Mouse (Mus musculus) neural tube, embryonic 11.5 days (tissue): ENCODE results near the gene RPS10-NUDT3. TPM values are rescaled to one million over a fixed set of nuclear protein-coding genes. Genes with fewer than 3 reads are reported as not detected.
A peak's percentile ranks its signal among the peaks of the same experiment; 100 is the strongest.

Experiments used
- ATAC-seq: fragments of 200-750 bp; cut with Nextera tagmentation; 2 replicates; pipeline ENCODE4 v1.8.0; 2017; ENCODE audit warnings: moderate number of reproducible peaks, mild to moderate bottlenecking, moderate TSS enrichment, moderate library complexity; ENCODE audit not compliant: insufficient read depth, low FRiP score, low TSS enrichment
- DNase-seq: peaks from one replicate; pipeline ENCODE4 v3.0.0-alpha.2; 2015; ENCODE audit warnings: low spot score
- H3K27ac ChIP-seq: fragments of 300-500 bp; sonication (generic); 2 replicates; pipeline ENCODE4 v1.5.1; 2014; ENCODE audit warnings: low read depth, mild to moderate bottlenecking, low read length
- H3K27me3 ChIP-seq: fragments of 300-500 bp; sonication (generic); 2 replicates; pipeline ENCODE4 v1.6.1; 2014; ENCODE audit warnings: mild to moderate bottlenecking, low read length, mixed read lengths; ENCODE audit not compliant: control insufficient read depth, insufficient read depth
- H3K36me3 ChIP-seq: fragments of 300-500 bp; sonication (generic); 2 replicates; pipeline ENCODE4 v1.6.1; 2014; ENCODE audit warnings: mild to moderate bottlenecking, low read length, moderate library complexity, mixed read lengths; ENCODE audit not compliant: control insufficient read depth, insufficient read depth
- H3K4me1 ChIP-seq: fragments of 300-500 bp; sonication (generic); 2 replicates; pipeline ENCODE4 v1.6.1; 2014; ENCODE audit warnings: low read length, mixed read lengths; ENCODE audit not compliant: control insufficient read depth, insufficient read depth
- H3K4me2 ChIP-seq: fragments of 300-500 bp; sonication (generic); 2 replicates; pipeline ENCODE4 v1.6.1; 2014; ENCODE audit warnings: low read depth, mild to moderate bottlenecking, moderate library complexity
- H3K4me3 ChIP-seq: fragments of 300-500 bp; sonication (generic); 2 replicates; pipeline ENCODE4 v1.5.1; 2014; ENCODE audit warnings: low read depth, low read length
- H3K9ac ChIP-seq: fragments of 300-500 bp; sonication (generic); 2 replicates; pipeline ENCODE4 v1.6.1; 2014; ENCODE audit warnings: mild to moderate bottlenecking, low read length
- H3K9me3 ChIP-seq: fragments of 300-500 bp; sonication (generic); 2 replicates; pipeline ENCODE4 v1.6.1; 2016; ENCODE audit warnings: low read length; ENCODE audit not compliant: control insufficient read depth
- WGBS: fragments of 180-500 bp; shearing (Covaris S2); extraction: QIAGEN DNeasy Blood & Tissue Kit; methylation state at CpG from one replicate; pipeline ENCODE4 v1.1.7; 2014; 5-methylcytosine and 5-hydroxymethylcytosine counted together
- polyA plus RNA-seq: library from polyadenylated mRNA; unstranded; fragments of >200 nt; fragmentation: Nextera tagmentation; extraction: Ambion mirVana; gene quantifications from 2 replicates; pipeline ENCODE4 v1.2.1, GENCODE M21; 2014

Gene RPS10-NUDT3
- polyA plus RNA-seq, result not detected in 2 replicates

DNA sequence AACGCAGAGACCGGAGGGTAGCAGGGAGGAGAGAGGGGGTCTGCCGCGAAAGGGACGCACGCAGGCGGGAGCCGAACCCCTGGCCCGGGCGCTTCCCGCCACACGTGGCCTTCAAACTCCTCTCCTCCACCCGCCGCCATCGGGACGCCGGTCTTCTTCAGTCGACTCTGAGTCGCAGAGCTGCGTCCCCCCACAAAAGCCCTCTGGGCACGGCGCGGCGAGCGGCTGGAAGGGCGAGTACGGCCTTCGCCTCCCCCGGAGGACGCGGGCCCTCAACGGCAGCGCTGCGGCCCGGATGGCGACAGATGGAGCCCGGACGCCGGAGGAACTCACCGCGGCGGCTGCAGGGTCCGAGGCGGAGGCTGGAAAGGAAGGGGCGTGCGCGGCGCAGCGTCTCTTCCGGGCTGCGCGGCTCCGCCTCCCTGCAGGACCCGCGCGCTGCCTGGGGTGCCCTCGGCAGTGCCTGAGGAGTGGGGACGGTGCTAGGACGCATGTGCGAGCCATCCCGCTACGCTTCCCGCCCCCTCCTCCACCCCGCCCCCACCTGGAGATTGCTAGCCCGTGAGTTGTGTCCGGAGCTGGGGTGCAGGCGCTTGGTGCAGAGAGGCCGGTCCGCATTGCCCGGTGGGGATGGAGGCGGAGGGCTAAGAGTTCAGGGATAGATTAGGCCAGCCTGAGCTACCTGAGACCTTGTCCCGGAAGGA lies at the start of gene RPS10-NUDT3:
Gene RPS10-NUDT3 (minus strand): TSS at position 352 of the 704 bp plus-strand sequence.
- ATAC-seq (peak; percentile 90), DNase-seq (peak; percentile 96)
- Histone ChIP-seq H3K4me2 (peak within 1 kb of the TSS; percentile 88), H3K4me1 (peaks cover 11% of the 10 kb centered on the region; the same call in 1 of the 2 replicates), H3K27ac (peak within 1 kb of the TSS; percentile 86), H3K4me3 (peak within 1 kb of the TSS; percentile 97), H3K27me3 (no peaks in the 10 kb centered on the region), H3K9me3 (no peaks in the 10 kb centered on the region), H3K9ac (peak within 1 kb of the TSS; percentile 96), H3K36me3 (peaks cover 22% of the 10 kb centered on the region)
- under 1% methylated on average over 64 of the region's 72 CpGs for WGBS

DNA sequence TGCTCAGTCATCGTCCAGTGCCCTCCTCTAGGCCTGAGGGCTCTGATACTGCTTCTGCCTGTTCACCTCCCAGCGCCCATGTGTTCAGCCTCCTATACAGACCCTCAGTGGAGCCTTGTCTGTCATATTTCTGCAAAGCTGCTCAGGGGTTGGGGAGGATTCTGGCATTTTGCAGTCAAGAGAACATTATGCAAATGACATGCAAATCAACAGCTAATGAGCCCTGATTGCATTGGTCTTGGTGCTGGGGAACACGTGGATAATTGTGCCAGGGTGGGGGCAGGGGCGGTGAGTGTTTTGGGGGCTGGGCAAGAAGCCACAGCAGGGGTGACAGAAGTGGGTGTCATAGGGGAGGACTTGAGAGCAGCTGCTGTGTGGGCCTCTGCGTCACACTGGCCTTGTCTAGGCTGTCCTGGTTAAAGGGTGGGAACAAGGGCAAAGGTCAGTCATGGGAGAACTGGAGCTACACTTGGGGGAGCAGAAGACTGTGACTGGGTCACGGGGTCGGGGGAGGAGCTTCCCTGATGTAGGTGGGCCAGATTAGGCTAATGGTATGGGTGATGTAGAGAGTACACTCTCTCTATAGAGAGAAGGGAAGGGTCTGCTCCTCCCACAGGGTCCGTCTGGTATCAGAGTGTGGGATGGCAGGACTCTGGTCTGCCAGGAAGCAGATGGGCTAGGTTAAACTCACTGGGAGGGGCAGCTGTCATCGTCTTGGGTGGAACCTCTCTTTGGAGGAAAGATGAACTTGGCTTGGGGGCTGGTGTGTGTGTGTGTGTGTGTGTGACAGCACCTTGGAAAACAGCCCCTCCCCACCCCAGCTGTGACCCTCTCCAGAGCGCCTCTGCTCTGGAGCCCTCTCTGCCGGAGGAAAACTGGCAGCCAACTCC lies 44.1 kb upstream of the RPS10-NUDT3 start:
- Histone ChIP-seq H3K36me3 (no peaks in the 10 kb centered on the region), H3K4me1 (no peaks in the 10 kb centered on the region), H3K27ac (peak overlapping the region; percentile 44; the same call in 1 of the 2 replicates), H3K4me2 (no peak overlapping the region), H3K9ac (0 out of 2 replicates have a peak overlapping the region, but pooled peaks have one; percentile 22), H3K4me3 (no peak overlapping the region), H3K9me3 (no peaks in the 10 kb centered on the region), H3K27me3 (no peaks in the 10 kb centered on the region)
- ATAC-seq, result peak; percentile 41
- 48% methylated on average over 11 of the region's 11 CpGs for WGBS
- DNase-seq, result no peak

DNA sequence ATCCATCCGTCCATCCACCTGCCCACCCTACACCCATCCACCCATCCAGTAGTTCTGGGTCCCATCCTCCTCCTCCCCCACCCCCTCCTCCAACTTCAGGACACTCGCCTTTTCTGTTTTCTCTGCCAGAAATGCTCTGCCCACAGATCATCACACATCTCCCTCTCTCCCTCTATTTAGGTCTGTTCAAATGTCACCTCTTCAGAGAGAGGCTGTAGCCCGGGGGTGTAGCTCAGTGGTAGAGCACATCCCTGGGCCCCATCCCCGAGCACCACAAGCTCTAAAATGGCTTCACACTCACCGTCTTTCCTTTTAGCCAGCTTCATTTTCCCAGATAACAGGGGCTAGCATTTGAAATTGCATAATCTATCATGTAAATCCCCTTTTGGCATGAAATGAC lies 42.7 kb upstream of the RPS10-NUDT3 start:
- DNase-seq (no peak), ATAC-seq (no peak)
- no peaks in the 10 kb centered on the region for H3K27me3 ChIP-seq
- H3K27ac ChIP-seq, result no peak overlapping the region
- 85% methylated on average over 5 of the region's 5 CpGs for WGBS
- no peaks in the 10 kb centered on the region for H3K9me3 ChIP-seq
- H3K4me2 ChIP-seq, result no peak overlapping the region
- H3K9ac ChIP-seq, result no peak overlapping the region
- no peaks in the 10 kb centered on the region for H3K36me3 ChIP-seq
- no peak overlapping the region for H3K4me3 ChIP-seq
- no peaks in the 10 kb centered on the region for H3K4me1 ChIP-seq

DNA sequence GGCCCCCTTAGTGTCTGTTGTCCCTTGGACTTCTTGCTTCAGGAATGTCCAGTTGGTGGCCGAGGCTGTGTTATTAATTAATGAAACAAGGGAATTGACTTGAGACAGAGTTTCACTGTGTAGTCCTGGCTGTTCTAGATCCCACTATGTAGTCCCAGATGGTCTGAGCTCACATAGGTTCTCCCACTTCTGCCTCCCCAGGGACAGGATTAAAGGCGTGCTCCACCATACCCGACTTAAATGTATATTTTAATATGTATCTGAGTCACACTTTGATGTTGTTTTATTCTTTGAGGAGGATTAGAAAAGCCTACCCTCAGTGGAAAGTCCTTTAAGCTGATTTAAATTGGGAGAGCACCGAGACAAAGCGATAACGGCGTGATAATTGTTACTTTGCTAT lies 41.2 kb upstream of the RPS10-NUDT3 start:
- DNase-seq (no peak), ATAC-seq (no peak)
- Histone ChIP-seq H3K36me3 (no peaks in the 10 kb centered on the region), H3K9me3 (no peaks in the 10 kb centered on the region), H3K4me2 (no peak overlapping the region), H3K9ac (no peak overlapping the region), H3K4me1 (no peaks in the 10 kb centered on the region), H3K4me3 (no peak overlapping the region), H3K27ac (no peak overlapping the region), H3K27me3 (no peaks in the 10 kb centered on the region)
- WGBS, result 82% methylated on average over 7 of the region's 7 CpGs

DNA sequence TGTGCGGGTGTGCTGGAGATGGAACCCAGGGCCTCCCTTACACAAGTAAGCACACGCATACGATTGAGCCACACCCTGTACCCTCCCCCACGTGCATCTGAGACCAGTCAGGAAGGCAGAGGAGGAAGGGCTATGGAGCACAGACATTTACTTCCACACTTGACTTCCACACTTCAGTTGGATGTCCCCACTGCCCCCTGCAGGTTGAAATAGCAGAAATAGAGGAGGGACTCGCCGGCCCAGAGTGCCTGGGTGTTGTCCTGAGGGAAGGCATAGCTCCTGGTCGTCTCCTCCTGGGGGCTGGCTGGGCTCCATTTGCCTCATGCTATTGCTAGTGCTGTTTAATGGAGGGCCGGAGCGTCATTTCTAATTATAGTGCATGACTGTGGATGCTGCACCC lies 40.4 kb upstream of the RPS10-NUDT3 start:
- no peak for ATAC-seq
- Histone ChIP-seq H3K36me3 (no peaks in the 10 kb centered on the region), H3K27ac (no peak overlapping the region), H3K9ac (no peak overlapping the region), H3K4me2 (no peak overlapping the region), H3K27me3 (no peaks in the 10 kb centered on the region), H3K9me3 (no peaks in the 10 kb centered on the region), H3K4me1 (no peaks in the 10 kb centered on the region), H3K4me3 (no peak overlapping the region)
- 66% methylated on average over 9 of the region's 9 CpGs for WGBS
- no peak for DNase-seq

DNA sequence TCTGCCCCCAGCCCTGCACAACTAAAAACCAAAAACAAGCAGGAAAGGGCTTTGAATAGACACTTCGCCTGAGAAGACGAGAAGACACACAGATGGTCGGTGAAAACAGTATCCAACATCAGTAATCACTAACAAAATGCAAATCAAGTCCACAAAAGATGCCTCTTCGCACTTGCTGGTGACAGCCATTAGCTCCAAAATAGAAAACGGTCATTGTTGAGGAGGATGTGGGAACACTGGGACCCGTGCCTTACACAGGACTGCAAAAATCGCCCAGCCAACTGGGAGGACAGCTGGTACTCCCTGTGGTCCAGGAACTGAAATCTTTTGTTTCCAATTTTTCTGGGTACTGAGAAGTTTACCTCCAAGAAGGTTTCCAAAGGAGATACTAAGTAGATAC lies 38.9 kb upstream of the RPS10-NUDT3 start:
- no peaks in the 10 kb centered on the region for H3K4me1 ChIP-seq
- no peak overlapping the region for H3K27ac ChIP-seq
- WGBS, result 65% methylated on average over 7 of the region's 7 CpGs
- no peak overlapping the region for H3K9ac ChIP-seq
- ATAC-seq (no peak), DNase-seq (no peak)
- no peaks in the 10 kb centered on the region for H3K27me3 ChIP-seq
- H3K36me3 ChIP-seq, result no peaks in the 10 kb centered on the region
- no peak overlapping the region for H3K4me3 ChIP-seq
- H3K9me3 ChIP-seq, result no peaks in the 10 kb centered on the region
- H3K4me2 ChIP-seq, result no peak overlapping the region

DNA sequence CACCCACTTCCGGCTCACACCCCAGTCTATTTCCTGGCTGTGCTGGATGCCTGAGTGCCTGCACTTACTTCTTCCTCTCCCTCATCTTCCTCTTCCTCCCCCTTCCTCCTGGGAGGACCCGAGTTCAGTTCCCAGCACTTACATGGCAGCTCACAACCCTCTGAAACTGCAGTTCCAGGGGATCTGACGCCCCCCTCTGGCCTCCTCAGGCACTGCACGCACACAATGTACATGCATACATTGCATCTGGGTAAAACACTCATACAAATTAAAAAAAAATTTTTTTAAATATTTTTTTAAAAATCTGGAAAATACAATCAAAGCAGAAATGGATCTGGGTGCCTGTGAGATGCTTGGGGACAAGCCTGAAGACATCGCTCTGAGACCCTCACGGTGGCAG lies 36.7 kb upstream of the RPS10-NUDT3 start:
- DNase-seq, result no peak
- 87% methylated on average over 6 of the region's 6 CpGs for WGBS
- no peaks in the 10 kb centered on the region for H3K4me1 ChIP-seq

DNA sequence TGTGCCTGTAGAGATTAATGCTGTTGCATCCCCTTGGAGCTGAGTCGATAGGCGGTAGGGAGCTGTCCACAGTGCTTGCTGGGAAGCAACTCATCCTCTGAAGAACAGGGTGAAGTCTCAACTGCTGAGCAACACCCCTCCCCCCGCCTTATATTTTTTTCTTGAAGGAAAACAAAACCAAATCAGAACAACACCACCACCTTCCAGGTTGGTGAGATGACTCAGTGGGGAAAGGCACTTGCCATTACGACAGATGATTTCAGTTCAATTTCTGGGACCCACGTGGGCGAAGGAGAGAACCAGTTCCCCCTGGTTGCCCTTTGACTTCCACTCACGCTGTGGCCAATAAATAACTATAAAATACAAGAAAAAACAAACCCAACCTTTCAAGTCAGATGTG lies 23.7 kb upstream of the RPS10-NUDT3 start:
- 69% methylated on average over 7 of the region's 7 CpGs for WGBS
- H3K4me2 ChIP-seq, result no peak overlapping the region
- no peak for ATAC-seq

More for the DNA sequence above, 36.7 kb upstream of the RPS10-NUDT3 start:
- H3K36me3 ChIP-seq, result no peaks in the 10 kb centered on the region
- H3K27me3 ChIP-seq, result no peaks in the 10 kb centered on the region
- H3K4me2 ChIP-seq, result no peak overlapping the region
- H3K9ac ChIP-seq, result no peak overlapping the region
- no peaks in the 10 kb centered on the region for H3K9me3 ChIP-seq
- H3K4me3 ChIP-seq, result no peak overlapping the region
- no peak for ATAC-seq
- H3K27ac ChIP-seq, result no peak overlapping the region

More for the DNA sequence above, 23.7 kb upstream of the RPS10-NUDT3 start:
- no peak overlapping the region for H3K9ac ChIP-seq
- no peak overlapping the region for H3K4me3 ChIP-seq
- no peaks in the 10 kb centered on the region for H3K36me3 ChIP-seq
- H3K4me1 ChIP-seq, result peaks cover 5% of the 10 kb centered on the region; the same call in 1 of the 2 replicates
- H3K27ac ChIP-seq, result no peak overlapping the region
- peaks cover 18% of the 10 kb centered on the region for H3K27me3 ChIP-seq
- DNase-seq, result no peak
- H3K9me3 ChIP-seq, result no peaks in the 10 kb centered on the region
